Mouse (Mus musculus) embryonic facial prominence, embryonic 13.5 days (tissue): Measurements from ENCODE around the gene Cuedc1. TPM values are rescaled to one million over a fixed set of nuclear protein-coding genes. Genes with fewer than 3 reads are reported as not detected.
A peak's percentile ranks its signal among the peaks of the same experiment; 100 is the strongest.

Experiments
- ATAC-seq: fragments of 200-750 bp; cut with Nextera tagmentation; 2 replicates; pipeline ENCODE4 v1.8.0; 2017; ENCODE audit warnings: low read depth; ENCODE audit not compliant: insufficient number of reproducible peaks, insufficient read depth, low FRiP score, low TSS enrichment
- H3K27ac ChIP-seq: fragments of 300-500 bp; sonication (generic); 2 replicates; pipeline ENCODE4 v1.5.1; 2015; ENCODE audit warnings: moderate library complexity, mild to moderate bottlenecking, inconsistent platforms
- H3K27me3 ChIP-seq: fragments of 300-500 bp; sonication (generic); 2 replicates; pipeline ENCODE4 v1.6.1; 2015; ENCODE audit warnings: mild to moderate bottlenecking, inconsistent platforms
- H3K36me3 ChIP-seq: fragments of 300-500 bp; sonication (generic); 2 replicates; pipeline ENCODE4 v1.6.1; 2015; ENCODE audit warnings: mild to moderate bottlenecking, inconsistent platforms
- H3K4me1 ChIP-seq: fragments of 300-500 bp; sonication (generic); 2 replicates; pipeline ENCODE4 v1.6.1; 2015; ENCODE audit warnings: inconsistent platforms
- H3K4me2 ChIP-seq: fragments of 300-500 bp; sonication (generic); 2 replicates; pipeline ENCODE4 v1.6.1; 2015; ENCODE audit warnings: moderate library complexity, mild to moderate bottlenecking, inconsistent platforms
- H3K4me3 ChIP-seq: fragments of 300-500 bp; sonication (generic); 2 replicates; pipeline ENCODE4 v1.5.1; 2015; ENCODE audit warnings: mild to moderate bottlenecking, inconsistent platforms
- H3K9ac ChIP-seq: fragments of 300-500 bp; sonication (generic); 2 replicates; pipeline ENCODE4 v1.6.1; 2015; ENCODE audit warnings: mild to moderate bottlenecking, inconsistent platforms
- H3K9me3 ChIP-seq: fragments of 300-500 bp; sonication (generic); 2 replicates; pipeline ENCODE4 v1.6.1; 2016; ENCODE audit warnings: inconsistent platforms
- WGBS: fragments of 180-500 bp; shearing (Covaris S2); methylation state at CpG from one replicate; pipeline ENCODE4 v1.1.7; 2015; ENCODE audit warnings: mixed read lengths; 5-methylcytosine and 5-hydroxymethylcytosine counted together
- polyA plus RNA-seq: library from polyadenylated mRNA; unstranded; fragments of >200 nt; fragmentation: Nextera tagmentation; extraction: Ambion mirVana; gene quantifications from 2 replicates; pipeline ENCODE4 v1.2.1, GENCODE M21; 2015

The Cuedc1 gene
- polyA plus RNA-seq, 1 experiment from 2014 or later, result 34.9 TPM

- peaks cover 30% of the 10 kb centered on the region for H3K4me1 ChIP-seq
- H3K9ac ChIP-seq, result peak overlapping the region; percentile 98
- no peaks in the 10 kb centered on the region for H3K9me3 ChIP-seq
- H3K36me3 ChIP-seq, result no peaks in the 10 kb centered on the region
- no peaks in the 10 kb centered on the region for H3K27me3 ChIP-seq
- H3K4me3 ChIP-seq, result peak overlapping the region; percentile 96
- peak overlapping the region; percentile 97 for H3K27ac ChIP-seq
- ATAC-seq, result no peak
- 2% methylated on average over 8 of the region's 8 CpGs for WGBS
- peak overlapping the region; percentile 82 for H3K4me2 ChIP-seq
Measured at GRCm38 (mm10) chr11:88067191-88067585, 30.7 kb upstream of the Cuedc1 start.

- peak; percentile 89 for ATAC-seq
- Histone ChIP-seq H3K4me3 (peak within 1 kb of the TSS; percentile 96), H3K27ac (peak within 1 kb of the TSS; percentile 97), H3K4me2 (peak within 1 kb of the TSS; percentile 82), H3K36me3 (no peaks in the 10 kb centered on the region), H3K9me3 (no peaks in the 10 kb centered on the region), H3K27me3 (no peaks in the 10 kb centered on the region), H3K9ac (peak within 1 kb of the TSS; percentile 98), H3K4me1 (peaks cover 35% of the 10 kb centered on the region)
- under 1% methylated on average over 31 of the region's 81 CpGs for WGBS
Measured at GRCm38 (mm10) chr11:88067586-88068410, 30.1 kb upstream of the Cuedc1 start, which contains the start of gene Vezf1. Vezf1 (plus strand) TSS chr11:88068279.

DNA sequence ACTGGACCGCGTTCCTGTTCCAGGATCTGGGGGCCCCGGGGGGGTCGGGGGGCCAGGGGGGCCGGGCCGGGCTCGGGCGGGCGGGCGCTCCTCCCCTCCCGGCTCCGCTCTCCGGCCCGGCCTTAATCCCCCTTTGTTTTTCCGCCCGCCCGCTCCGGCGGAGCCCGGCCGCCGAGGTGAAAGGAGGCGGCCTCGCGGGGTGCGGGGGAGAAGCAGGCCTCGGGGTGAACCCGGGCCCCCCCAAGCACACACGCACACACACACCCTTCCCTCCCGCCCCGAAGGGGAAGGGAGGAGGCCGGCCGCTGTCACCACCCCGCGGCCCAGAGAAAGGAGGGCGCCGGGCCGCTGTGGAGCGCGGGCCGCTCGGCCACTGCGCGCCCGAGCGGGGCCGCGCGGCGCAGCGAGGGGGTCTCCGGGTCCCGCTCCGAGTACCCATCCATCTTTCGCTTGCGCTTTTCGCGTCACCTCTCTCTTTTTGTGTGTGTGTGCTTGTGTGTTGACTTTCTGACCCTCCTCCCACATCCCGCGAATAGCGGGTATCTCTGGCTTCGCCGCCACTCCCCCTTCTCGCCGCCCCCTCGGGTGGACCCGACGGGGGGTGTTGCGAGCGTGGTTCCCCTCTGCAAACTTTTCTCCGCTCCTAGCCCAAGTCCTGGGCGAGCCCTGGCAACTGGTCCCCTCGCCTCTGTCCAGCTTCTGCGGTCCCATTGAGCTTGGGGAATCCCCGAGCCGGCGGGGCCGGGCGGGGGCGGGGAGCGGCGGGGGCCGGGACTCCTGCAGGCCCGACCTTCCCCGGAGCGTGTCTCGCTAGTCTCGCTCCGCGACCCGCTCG lies 29.2 kb upstream of the Cuedc1 start:
- WGBS, result under 1% methylated on average over 69 of the region's 92 CpGs
- no peaks in the 10 kb centered on the region for H3K27me3 ChIP-seq
- H3K4me1 ChIP-seq, result peaks cover 43% of the 10 kb centered on the region
- peak; percentile 65 for ATAC-seq
- no peaks in the 10 kb centered on the region for H3K9me3 ChIP-seq
- peak overlapping the region; percentile 82 for H3K4me2 ChIP-seq
- H3K4me3 ChIP-seq, result peak overlapping the region; percentile 96
- peaks cover 7% of the 10 kb centered on the region for H3K36me3 ChIP-seq
- peak overlapping the region; percentile 97 for H3K27ac ChIP-seq
- peak overlapping the region; percentile 98 for H3K9ac ChIP-seq

DNA sequence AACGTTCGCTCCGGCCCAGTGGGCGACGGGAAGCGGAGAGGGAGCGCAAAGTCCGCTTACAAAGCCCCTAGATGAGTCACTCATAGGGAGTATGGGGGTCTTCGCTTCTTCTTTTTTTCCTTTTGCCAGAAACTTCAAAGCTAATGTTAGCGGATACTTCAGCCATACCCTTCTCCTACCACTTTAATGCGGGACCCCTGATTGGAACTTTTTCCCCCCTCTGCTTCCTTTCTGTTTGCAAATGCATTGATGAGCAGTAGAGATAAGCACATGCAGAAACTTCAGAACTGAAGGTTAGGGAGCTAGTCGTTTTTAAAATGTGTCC lies 28.6 kb upstream of the Cuedc1 start:
- Histone ChIP-seq H3K4me2 (peak overlapping the region; percentile 82), H3K9ac (peak overlapping the region; percentile 98), H3K4me3 (peak overlapping the region; percentile 96), H3K9me3 (no peaks in the 10 kb centered on the region), H3K36me3 (peaks cover 13% of the 10 kb centered on the region), H3K4me1 (peaks cover 44% of the 10 kb centered on the region), H3K27ac (peak overlapping the region; percentile 97), H3K27me3 (no peaks in the 10 kb centered on the region)
- whole genome bisulfite sequencing, result under 1% methylated on average over 12 of the region's 12 CpGs
- no peak for ATAC-seq

DNA sequence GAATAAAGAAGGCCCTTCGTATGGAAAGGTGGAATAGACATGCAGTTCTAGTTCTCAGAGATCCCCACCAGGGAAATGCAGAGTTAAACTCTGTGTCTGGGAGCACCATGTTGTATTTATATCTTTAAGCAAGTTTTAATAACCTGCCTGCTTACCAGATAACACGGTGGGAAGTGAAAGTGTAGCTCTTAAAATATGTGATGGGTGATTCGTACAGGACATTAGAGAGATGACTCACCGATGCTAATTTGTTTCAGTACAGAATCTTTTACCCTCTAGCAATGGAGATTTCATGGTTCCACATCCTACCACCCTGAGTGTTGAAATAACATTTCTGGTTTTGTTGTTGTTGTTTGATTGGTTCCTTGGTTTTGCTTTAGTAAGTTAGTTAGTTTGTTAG lies 27.5 kb upstream of the Cuedc1 start:
- Histone ChIP-seq H3K4me1 (peaks cover 49% of the 10 kb centered on the region), H3K36me3 (peaks cover 22% of the 10 kb centered on the region), H3K4me3 (peak overlapping the region; percentile 96), H3K27me3 (no peaks in the 10 kb centered on the region), H3K9ac (0 out of 2 replicates have a peak overlapping the region, but pooled peaks have one; percentile 2), H3K9me3 (no peaks in the 10 kb centered on the region), H3K4me2 (peak overlapping the region; percentile 82), H3K27ac (no peak overlapping the region)
- ATAC-seq, result no peak
- WGBS, result 12% methylated on average over 4 of the region's 4 CpGs

DNA sequence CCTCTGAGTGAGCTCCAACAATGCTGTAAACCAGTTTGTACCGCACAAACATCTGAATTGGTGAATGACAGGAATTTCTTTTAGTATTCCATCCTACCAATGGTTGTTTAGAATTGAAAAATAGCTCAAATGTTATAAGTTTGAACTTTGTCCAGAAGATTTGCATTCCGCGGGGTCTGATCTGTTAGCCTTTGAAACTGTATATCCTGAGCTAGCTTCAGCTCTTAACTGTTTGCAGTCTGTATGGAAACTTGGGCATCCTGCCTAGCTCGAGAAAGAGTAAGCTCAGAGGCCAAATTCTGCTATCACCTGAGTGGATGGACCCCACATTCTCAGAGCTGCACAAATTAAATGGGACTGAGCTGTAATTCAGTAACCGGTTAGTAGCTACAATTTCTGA lies 26.7 kb upstream of the Cuedc1 start:
- no peak for ATAC-seq
- H3K27ac ChIP-seq, result no peak overlapping the region; the same call in 1 of the 2 replicates
- peaks cover 49% of the 10 kb centered on the region for H3K4me1 ChIP-seq
- 20% methylated on average over 5 of the region's 5 CpGs for WGBS
- no peaks in the 10 kb centered on the region for H3K9me3 ChIP-seq
- peak overlapping the region; percentile 82 for H3K4me2 ChIP-seq
- peaks cover 28% of the 10 kb centered on the region for H3K36me3 ChIP-seq
- H3K9ac ChIP-seq, result peak overlapping the region; percentile 58; the same call in 1 of the 2 replicates
- H3K27me3 ChIP-seq, result no peaks in the 10 kb centered on the region
- peak overlapping the region; percentile 96 for H3K4me3 ChIP-seq

DNA sequence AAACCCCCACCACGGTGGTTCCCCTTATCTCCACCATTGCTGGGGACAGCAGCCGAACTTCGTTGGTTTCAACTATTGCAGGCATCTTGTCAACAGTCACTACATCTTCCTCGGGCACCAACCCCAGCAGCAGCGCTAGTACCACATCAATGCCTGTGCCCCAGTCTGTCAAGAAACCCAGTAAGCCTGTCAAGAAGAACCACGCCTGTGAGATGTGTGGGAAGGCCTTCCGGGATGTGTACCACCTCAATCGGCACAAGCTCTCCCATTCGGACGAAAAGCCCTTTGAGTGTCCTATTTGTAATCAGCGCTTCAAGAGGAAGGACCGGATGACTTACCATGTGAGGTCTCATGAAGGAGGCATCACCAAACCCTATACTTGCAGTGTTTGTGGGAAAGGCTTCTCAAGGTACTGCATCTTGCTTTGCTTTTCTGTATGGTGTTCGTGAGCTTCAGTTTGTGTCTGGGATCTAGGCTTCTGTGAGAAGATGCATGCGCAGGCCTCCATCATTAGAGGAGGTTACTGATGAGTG lies 24.4 kb upstream of the Cuedc1 start:
- Histone ChIP-seq H3K4me1 (peaks cover 44% of the 10 kb centered on the region), H3K9me3 (no peaks in the 10 kb centered on the region), H3K4me3 (no peak overlapping the region), H3K27me3 (no peaks in the 10 kb centered on the region), H3K27ac (no peak overlapping the region), H3K9ac (no peak overlapping the region), H3K4me2 (no peak overlapping the region), H3K36me3 (peaks cover 48% of the 10 kb centered on the region)
- WGBS, result 80% methylated on average over 14 of the region's 14 CpGs
- no peak for ATAC-seq

DNA sequence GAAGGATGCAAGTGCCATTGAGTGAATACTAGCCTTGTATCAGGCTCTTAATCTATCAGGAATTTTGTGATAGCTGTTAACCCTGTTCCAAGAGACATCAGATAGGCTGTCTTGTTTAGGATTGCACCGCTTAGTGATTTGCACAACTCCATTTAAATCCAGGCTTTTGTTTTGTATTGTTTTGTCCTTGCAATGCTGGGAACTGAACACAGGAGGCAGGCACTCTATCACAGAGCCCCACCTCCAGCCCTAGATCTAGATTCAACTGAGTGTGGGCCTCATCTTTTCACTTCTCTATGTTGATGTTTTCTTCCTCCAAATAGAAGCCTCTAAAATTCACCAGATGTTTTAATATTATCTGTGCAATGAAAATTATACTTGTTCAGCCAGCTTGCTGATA lies 22.2 kb upstream of the Cuedc1 start:
- no peak for ATAC-seq
- peaks cover 70% of the 10 kb centered on the region for H3K36me3 ChIP-seq
- H3K9me3 ChIP-seq, result no peaks in the 10 kb centered on the region
- H3K27ac ChIP-seq, result no peak overlapping the region
- H3K27me3 ChIP-seq, result no peaks in the 10 kb centered on the region
- no peak overlapping the region for H3K4me3 ChIP-seq
- H3K4me2 ChIP-seq, result no peak overlapping the region
- WGBS, result 70% methylated on average over 1 of the region's 1 CpGs
- no peak overlapping the region for H3K9ac ChIP-seq
- peaks cover 34% of the 10 kb centered on the region for H3K4me1 ChIP-seq

DNA sequence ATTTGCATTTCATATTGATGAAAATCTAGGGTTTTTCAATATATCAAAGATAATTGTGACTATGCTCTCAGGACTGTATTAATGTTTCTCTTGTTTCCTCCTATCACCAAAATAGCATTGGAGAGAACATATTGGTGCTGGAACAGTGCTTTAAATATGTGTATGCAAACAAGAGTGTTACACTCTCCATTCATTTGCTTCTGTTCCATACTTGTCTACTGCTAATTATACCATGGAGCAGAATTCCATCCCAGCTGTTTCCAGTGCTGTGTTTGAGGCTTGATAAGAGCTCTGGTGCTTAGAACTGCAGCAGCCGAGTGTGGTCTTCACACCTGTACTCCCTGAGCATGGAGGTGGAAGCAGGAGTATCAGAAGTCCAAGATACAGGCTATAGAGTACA lies 21.5 kb upstream of the Cuedc1 start:
- Histone ChIP-seq H3K4me2 (no peak overlapping the region), H3K4me1 (peaks cover 27% of the 10 kb centered on the region), H3K27ac (no peak overlapping the region), H3K27me3 (no peaks in the 10 kb centered on the region), H3K36me3 (peaks cover 77% of the 10 kb centered on the region), H3K9me3 (no peaks in the 10 kb centered on the region), H3K4me3 (no peak overlapping the region), H3K9ac (no peak overlapping the region)
- WGBS, result 81% methylated on average over 1 of the region's 1 CpGs
- no peak for ATAC-seq

DNA sequence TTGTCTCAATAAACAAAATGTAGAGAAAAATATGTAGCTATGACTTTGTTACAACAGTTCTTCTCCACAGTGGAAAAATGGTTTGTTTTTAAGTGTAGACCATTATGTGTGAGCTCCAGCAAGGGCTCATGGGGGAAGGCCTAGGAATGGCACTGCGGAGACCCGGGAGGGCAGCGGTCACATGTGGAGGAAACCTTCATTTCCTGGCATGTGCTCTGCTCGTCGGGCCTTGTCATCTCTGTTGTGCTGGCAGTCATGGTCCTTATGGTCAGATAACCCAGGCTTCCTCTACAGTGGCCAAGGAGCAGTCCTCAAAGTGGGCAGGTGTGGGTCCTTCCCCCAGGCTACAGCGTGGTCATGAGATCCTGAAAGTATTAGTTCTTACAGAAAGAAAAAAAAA lies 14.2 kb upstream of the Cuedc1 start:
- Histone ChIP-seq H3K36me3 (peaks cover 60% of the 10 kb centered on the region), H3K4me3 (no peak overlapping the region), H3K27me3 (no peaks in the 10 kb centered on the region), H3K9ac (no peak overlapping the region), H3K4me2 (no peak overlapping the region), H3K9me3 (no peaks in the 10 kb centered on the region), H3K27ac (no peak overlapping the region), H3K4me1 (peaks cover 28% of the 10 kb centered on the region)
- no peak for ATAC-seq
- WGBS, result 69% methylated on average over 6 of the region's 6 CpGs

- H3K9me3 ChIP-seq, result no peaks in the 10 kb centered on the region
- H3K4me1 ChIP-seq, result peaks cover 31% of the 10 kb centered on the region
- WGBS, result 6% methylated on average over 25 of the region's 25 CpGs
- H3K4me2 ChIP-seq, result peak overlapping the region; percentile 69
- H3K27ac ChIP-seq, result peak overlapping the region; percentile 86
- peaks cover 28% of the 10 kb centered on the region for H3K36me3 ChIP-seq
- ATAC-seq, result peak; percentile 93
- H3K4me3 ChIP-seq, result peak overlapping the region; percentile 40
- peak overlapping the region; percentile 64 for H3K9ac ChIP-seq
- H3K27me3 ChIP-seq, result no peaks in the 10 kb centered on the region
Measured at GRCm38 (mm10) chr11:88086737-88087627, 10.9 kb upstream of the Cuedc1 start.
